Mouse (Mus musculus) CD4-positive, CD25-positive, alpha-beta regulatory T cell, adult 9 weeks (primary cell): ENCODE results near the gene Spin2c. TPM values are rescaled to one million over a fixed set of nuclear protein-coding genes. Genes with fewer than 3 reads are reported as not detected.

Source experiments
- polyA plus RNA-seq: library from polyadenylated mRNA; unstranded; fragments of 100-300 nt; shearing (Covaris generic); gene quantifications from one replicate; pipeline ENCODE4 v1.2.1, GENCODE M21; 2017

The Spin2c gene
- 18.0 TPM for polyA plus RNA-seq

DNA sequence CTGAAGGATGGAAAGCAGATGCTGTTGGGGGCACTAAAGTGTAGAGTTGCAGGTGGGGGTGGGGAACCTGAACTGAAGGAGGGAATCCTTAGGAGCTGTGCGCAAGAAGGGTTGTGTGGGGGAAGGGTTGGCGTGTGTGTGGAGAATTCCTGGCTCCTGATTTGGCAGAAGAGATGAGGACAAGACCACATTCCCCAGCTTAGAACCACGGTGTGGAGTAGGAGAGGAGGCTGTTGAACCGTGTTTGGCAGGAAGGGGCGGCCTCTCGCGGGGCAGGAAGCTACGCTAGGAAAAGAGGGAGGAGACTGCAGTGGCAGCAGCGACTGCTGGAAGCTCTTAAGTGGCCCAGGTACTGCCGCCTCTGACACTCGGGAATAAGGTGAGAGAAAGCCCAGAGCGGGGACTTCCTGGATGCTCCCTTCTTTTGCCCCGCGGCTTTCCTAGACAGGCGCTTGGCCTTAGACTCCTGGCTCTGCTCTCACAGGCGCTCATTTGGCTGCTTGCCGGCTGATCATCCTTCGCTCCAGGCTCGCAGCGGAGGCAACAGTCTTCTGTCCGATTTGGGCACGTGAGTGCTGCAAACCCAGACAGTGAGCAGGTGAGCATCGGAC, at the start of gene Spin2c:
Spin2c (plus strand) TSS at position 275 of the 611 bp plus-strand sequence.

Other genes with a start within 250 kb of the Spin2c start
- 1.8 TPM for gene Kctd12b, start 135.8 kb upstream of the Spin2c start, polyA plus RNA-seq
- 78.0 TPM for gene Nbdy, start 108.6 kb upstream of the Spin2c start, polyA plus RNA-seq
- not detected for gene Samt1, start 180.4 kb downstream of the Spin2c start, polyA plus RNA-seq
- not detected for gene 4921511M17Rik, start 201.6 kb downstream of the Spin2c start, polyA plus RNA-seq
- gene Gm10057, start 222.8 kb downstream of the Spin2c start, polyA plus RNA-seq: not detected